Mouse (Mus musculus) cerebral cortex, adult 2 months (tissue): ENCODE data around the gene Tuba3a.

Experiments
- WGBS: fragments of 180-500 bp; shearing (Covaris S2); methylation state at CpG from one replicate; pipeline ENCODE4 v1.1.7; 2018; 5-methylcytosine and 5-hydroxymethylcytosine counted together

The Tuba3a gene

GRCm38 (mm10) chr6:125305465-125305864, 19.6 kb upstream of the Tuba3a start:
- 84% methylated on average over 6 of the region's 6 CpGs for WGBS

GRCm38 (mm10) chr6:125304408-125304807, 18.6 kb upstream of the Tuba3a start:
- WGBS = 86% methylated on average over 7 of the region's 7 CpGs

- WGBS = 80% methylated on average over 4 of the region's 4 CpGs
Measured at GRCm38 (mm10) chr6:125303242-125303641, 17.4 kb upstream of the Tuba3a start.

GRCm38 (mm10) chr6:125302231-125302982, 16.6 kb upstream of the Tuba3a start:
- WGBS = 80% methylated on average over 24 of the region's 24 CpGs

GRCm38 (mm10) chr6:125300982-125301381, 15.1 kb upstream of the Tuba3a start:
- 78% methylated on average over 1 of the region's 1 CpGs for WGBS

- WGBS = 77% methylated on average over 5 of the region's 5 CpGs
Measured at GRCm38 (mm10) chr6:125297149-125297820, 11.4 kb upstream of the Tuba3a start.

- 89% methylated on average over 4 of the region's 4 CpGs for WGBS
Measured at GRCm38 (mm10) chr6:125294049-125294448, 8.2 kb upstream of the Tuba3a start.

- WGBS = 91% methylated on average over 7 of the region's 7 CpGs
Measured at GRCm38 (mm10) chr6:125292256-125292655, 6.4 kb upstream of the Tuba3a start.

- 53% methylated on average over 4 of the region's 4 CpGs for WGBS
Measured at GRCm38 (mm10) chr6:125291329-125291728, 5.5 kb upstream of the Tuba3a start.

GRCm38 (mm10) chr6:125288730-125289129, 2.9 kb upstream of the Tuba3a start:
- 76% methylated on average over 5 of the region's 5 CpGs for WGBS

- WGBS = 62% methylated on average over 4 of the region's 4 CpGs
Measured at GRCm38 (mm10) chr6:125286944-125287343, 1.1 kb upstream of the Tuba3a start.

- WGBS = 95% methylated on average over 7 of the region's 7 CpGs
Measured at GRCm38 (mm10) chr6:125284751-125285150, 1.1 kb downstream of the Tuba3a start.

GRCm38 (mm10) chr6:125284250-125284649, 1.6 kb downstream of the Tuba3a start:
- WGBS = 50% methylated on average over 8 of the region's 8 CpGs

GRCm38 (mm10) chr6:125282721-125283120, 3.1 kb downstream of the Tuba3a start:
- 86% methylated on average over 13 of the region's 13 CpGs for WGBS

- 68% methylated on average over 8 of the region's 8 CpGs for WGBS
Measured at GRCm38 (mm10) chr6:125279729-125280128, 6.1 kb downstream of the Tuba3a start.

- WGBS = 52% methylated on average over 15 of the region's 15 CpGs
Measured at GRCm38 (mm10) chr6:125274841-125275563, 10.8 kb downstream of the Tuba3a start.

GRCm38 (mm10) chr6:125272228-125272785, 13.5 kb downstream of the Tuba3a start:
- WGBS = 77% methylated on average over 10 of the region's 10 CpGs

- WGBS = 18% methylated on average over 17 of the region's 17 CpGs
Measured at GRCm38 (mm10) chr6:125271455-125272227, 14.2 kb downstream of the Tuba3a start.

GRCm38 (mm10) chr6:125268799-125269198, 17.0 kb downstream of the Tuba3a start:
- WGBS = 63% methylated on average over 6 of the region's 6 CpGs

GRCm38 (mm10) chr6:125267469-125267868, 18.4 kb downstream of the Tuba3a start:
- 91% methylated on average over 3 of the region's 3 CpGs for WGBS

- 67% methylated on average over 6 of the region's 6 CpGs for WGBS
Measured at GRCm38 (mm10) chr6:125266600-125266999, 19.2 kb downstream of the Tuba3a start.
